Mouse (Mus musculus): ENCODE data around the gene Emsy. TPM values are rescaled to one million over a fixed set of nuclear protein-coding genes. Genes with fewer than 3 reads are reported as not detected.

Gene Emsy
- total and polyA plus RNA-seq, 3 experiments: 19.6 to 25.6 (median 24.0) TPM

DNA sequence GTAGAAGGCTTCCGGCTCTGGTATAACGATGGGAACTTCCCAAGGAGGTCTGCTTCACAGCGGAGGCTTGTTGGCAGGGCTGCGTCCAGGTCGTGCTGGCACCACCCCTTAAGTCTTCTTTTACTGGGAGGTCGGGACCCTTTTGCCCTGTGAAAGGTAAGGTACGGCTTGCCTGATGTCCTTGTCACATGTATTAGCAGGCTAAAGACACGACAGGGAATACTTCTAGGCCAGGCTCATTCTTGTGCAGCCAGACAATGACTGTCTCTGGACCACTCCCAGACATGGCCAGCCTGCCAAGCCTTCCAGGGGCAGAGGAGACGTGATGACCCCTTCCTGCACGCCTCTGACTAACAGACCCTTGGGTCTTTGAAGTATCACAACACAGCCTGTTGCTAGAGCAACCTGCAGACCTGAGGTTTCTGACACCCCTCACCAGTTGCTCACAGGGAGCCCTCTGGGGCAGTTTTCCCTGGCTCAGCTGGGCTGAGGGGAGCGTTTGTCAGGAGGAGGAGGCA is 112.7 kb downstream of the Emsy start:
- WGBS: 60% methylated on average over 11 of the region's 11 CpGs
- Histone ChIP-seq H3K4me3 (no peak overlapping the region), H3K27me3 (ENCODE audit: control insufficient read depth, insufficient read depth, low read length) (no peaks in the 10 kb centered on the region), H3K9ac (ENCODE audit: low read depth, low read length) (no peak overlapping the region), H3K27ac (peak overlapping the region; percentile 77), H3K4me1 (ENCODE audit: control insufficient read depth, insufficient read depth, low read length) (peaks cover 27% of the 10 kb centered on the region), H3K36me3 (ENCODE audit: control insufficient read depth, insufficient read depth, low read length) (no peaks in the 10 kb centered on the region), H3K79me2 (replicated peaks; ENCODE audit: control insufficient read depth, insufficient read depth, low read length) (no peaks in the 10 kb centered on the region)
- DNase-seq: no peak
- TF ChIP-seq CTCF (IDR thresholded peaks at IDR 0.05) (no peak), POLR2A (IDR thresholded peaks at IDR 0.05; ENCODE audit: insufficient read depth, low read depth, low read length) (no peak), EP300 (IDR thresholded peaks at IDR 0.05; ENCODE audit: insufficient read depth, low read depth, low read length) (no peak)
- intact Hi-C loops (cut with DNase I): loop anchor here (2.0 kb wide), 2 partner anchors 21 to 53 kb away; no protein-coding TSS in a partner anchor

DNA sequence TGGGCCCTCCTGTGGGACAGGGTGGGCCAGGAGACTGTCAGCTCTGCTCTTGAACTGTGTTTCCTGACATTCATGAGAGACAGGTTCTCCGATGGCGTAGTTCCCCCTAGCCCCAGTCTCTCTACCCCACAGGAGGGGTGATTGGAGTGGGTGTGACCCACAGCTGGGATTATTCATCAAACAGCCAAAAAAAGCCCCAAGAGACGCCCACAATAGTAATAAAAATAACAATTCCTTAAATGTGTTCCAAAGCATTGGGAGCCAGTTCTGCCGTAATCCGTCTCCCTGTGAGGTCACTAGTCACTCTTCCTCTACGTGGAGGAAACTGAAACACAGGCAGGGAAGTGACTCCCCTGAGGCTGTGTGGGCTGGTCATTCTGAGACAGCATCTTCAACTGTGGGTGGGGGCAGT is 113.8 kb downstream of the Emsy start:
- TF ChIP-seq EP300 (IDR thresholded peaks at IDR 0.05; ENCODE audit: insufficient read depth, low read depth, low read length): no peak; the same call in 1 of the 2 replicates
- TF ChIP-seq CTCF (IDR thresholded peaks at IDR 0.05): no peak
- no peak for TF ChIP-seq POLR2A (IDR thresholded peaks at IDR 0.05; ENCODE audit: insufficient read depth, low read depth, low read length)
- Histone ChIP-seq H3K4me1 (ENCODE audit: control insufficient read depth, insufficient read depth, low read length) (peaks cover 26% of the 10 kb centered on the region), H3K27me3 (ENCODE audit: control insufficient read depth, insufficient read depth, low read length) (no peaks in the 10 kb centered on the region), H3K9ac (ENCODE audit: low read depth, low read length) (no peak overlapping the region), H3K79me2 (replicated peaks; ENCODE audit: control insufficient read depth, insufficient read depth, low read length) (no peaks in the 10 kb centered on the region), H3K4me3 (no peak overlapping the region), H3K27ac (peak overlapping the region; percentile 77), H3K36me3 (ENCODE audit: control insufficient read depth, insufficient read depth, low read length) (no peaks in the 10 kb centered on the region)
- DNase-seq: peak in 1 of 2 experiments; percentile 73
- WGBS: 43% methylated on average over 6 of the region's 6 CpGs
- intact Hi-C loops (cut with DNase I): loop anchor here (2.0 kb wide), 2 partner anchors 20 to 52 kb away; no protein-coding TSS in a partner anchor

DNA sequence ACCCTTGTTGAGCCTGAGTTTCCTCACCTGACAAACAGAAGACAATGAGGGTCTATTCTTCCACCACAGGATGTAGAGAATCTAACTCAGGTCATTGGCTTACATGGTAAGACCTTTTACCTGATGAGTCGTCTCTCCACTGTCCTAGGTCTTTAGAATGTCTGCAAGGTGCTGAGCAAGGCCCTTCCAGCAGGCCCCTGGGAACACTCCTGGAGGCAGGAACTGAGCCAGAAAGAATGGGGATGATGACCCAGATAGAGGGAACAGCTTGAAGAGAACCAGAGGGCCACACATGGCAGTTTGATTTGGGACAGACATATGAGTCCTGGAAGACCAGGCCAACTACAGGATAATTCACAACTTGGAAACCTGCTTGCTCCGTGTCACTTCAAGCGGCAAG is 114.3 kb downstream of the Emsy start:
- no peaks in the 10 kb centered on the region for H3K79me2 ChIP-seq (replicated peaks; ENCODE audit: control insufficient read depth, insufficient read depth, low read length)
- 46% methylated on average over 3 of the region's 3 CpGs for WGBS
- no peak for DNase-seq
- H3K27me3 ChIP-seq (ENCODE audit: control insufficient read depth, insufficient read depth, low read length): no peaks in the 10 kb centered on the region
- no peak overlapping the region for H3K4me3 ChIP-seq
- no peak overlapping the region for H3K9ac ChIP-seq (ENCODE audit: low read depth, low read length)
- TF ChIP-seq POLR2A (IDR thresholded peaks at IDR 0.05; ENCODE audit: insufficient read depth, low read depth, low read length): no peak
- TF ChIP-seq EP300 (IDR thresholded peaks at IDR 0.05; ENCODE audit: insufficient read depth, low read depth, low read length): no peak
- no peak for TF ChIP-seq CTCF (IDR thresholded peaks at IDR 0.05)
- no peaks in the 10 kb centered on the region for H3K36me3 ChIP-seq (ENCODE audit: control insufficient read depth, insufficient read depth, low read length)
- H3K27ac ChIP-seq: peak overlapping the region; percentile 77
- H3K4me1 ChIP-seq (ENCODE audit: control insufficient read depth, insufficient read depth, low read length): peaks cover 27% of the 10 kb centered on the region
- intact Hi-C loops (cut with DNase I): loop anchor here (2.0 kb wide), 2 partner anchors 19 to 51 kb away; no protein-coding TSS in a partner anchor

DNA sequence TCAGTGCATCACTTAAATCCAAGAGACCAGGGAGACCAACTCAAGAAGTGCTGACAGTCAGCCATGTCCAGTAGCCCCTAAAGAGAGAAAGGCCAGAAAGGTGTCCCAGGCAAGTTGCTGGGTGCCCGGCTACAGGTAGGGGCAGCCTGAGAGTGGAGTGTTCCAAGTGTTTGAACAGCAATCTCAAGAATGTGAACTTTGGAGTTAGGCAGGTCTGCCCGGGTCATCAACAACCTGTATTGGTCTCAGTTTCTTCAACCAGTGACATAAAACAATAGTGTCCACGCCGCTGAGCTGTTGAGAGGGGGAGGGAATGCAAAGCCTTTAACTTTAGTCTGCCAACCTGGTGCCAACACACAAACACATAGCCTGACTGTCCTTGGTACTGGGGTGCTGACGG is 115.0 kb downstream of the Emsy start:
- WGBS: 99% methylated on average over 5 of the region's 5 CpGs
- Histone ChIP-seq H3K79me2 (replicated peaks; ENCODE audit: control insufficient read depth, insufficient read depth, low read length) (no peaks in the 10 kb centered on the region), H3K27ac (no peak overlapping the region), H3K9ac (ENCODE audit: low read depth, low read length) (no peak overlapping the region), H3K4me3 (no peak overlapping the region), H3K4me1 (ENCODE audit: control insufficient read depth, insufficient read depth, low read length) (peaks cover 30% of the 10 kb centered on the region), H3K36me3 (ENCODE audit: control insufficient read depth, insufficient read depth, low read length) (no peaks in the 10 kb centered on the region), H3K27me3 (ENCODE audit: control insufficient read depth, insufficient read depth, low read length) (no peaks in the 10 kb centered on the region)
- TF ChIP-seq CTCF (IDR thresholded peaks at IDR 0.05): no peak
- TF ChIP-seq POLR2A (IDR thresholded peaks at IDR 0.05; ENCODE audit: insufficient read depth, low read depth, low read length): no peak
- no peak for TF ChIP-seq EP300 (IDR thresholded peaks at IDR 0.05; ENCODE audit: insufficient read depth, low read depth, low read length)
- no peak for DNase-seq
- intact Hi-C loops (cut with DNase I): no loop called here

DNA sequence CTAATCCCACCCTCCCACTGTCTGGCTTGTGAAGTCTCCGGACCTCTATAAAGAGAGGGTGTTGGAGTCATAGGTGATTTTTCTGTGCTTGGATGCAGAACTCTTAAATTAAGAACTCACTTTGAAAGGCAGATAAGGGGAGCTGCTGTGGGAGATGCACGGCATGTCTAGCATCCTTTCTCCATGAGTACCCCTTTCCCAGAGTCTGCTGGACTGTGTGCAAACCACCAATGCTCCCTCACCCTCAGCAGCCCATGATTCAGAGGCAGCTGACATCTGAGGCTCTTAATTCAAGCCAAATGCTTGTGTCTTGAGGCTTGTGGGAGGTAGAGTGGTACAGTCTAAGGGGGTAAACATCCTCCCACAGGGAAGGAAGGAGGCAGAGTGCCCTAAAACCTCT is 115.7 kb downstream of the Emsy start:
- intact Hi-C loops (cut with DNase I): no loop called here
- H3K79me2 ChIP-seq (replicated peaks; ENCODE audit: control insufficient read depth, insufficient read depth, low read length): no peaks in the 10 kb centered on the region
- DNase-seq: no peak
- no peak overlapping the region for H3K27ac ChIP-seq
- TF ChIP-seq EP300 (IDR thresholded peaks at IDR 0.05; ENCODE audit: insufficient read depth, low read depth, low read length) (no peak), CTCF (IDR thresholded peaks at IDR 0.05) (no peak)
- peaks cover 30% of the 10 kb centered on the region for H3K4me1 ChIP-seq (ENCODE audit: control insufficient read depth, insufficient read depth, low read length)
- 76% methylated on average over 2 of the region's 2 CpGs for WGBS
- H3K27me3 ChIP-seq (ENCODE audit: control insufficient read depth, insufficient read depth, low read length): no peaks in the 10 kb centered on the region
- H3K36me3 ChIP-seq (ENCODE audit: control insufficient read depth, insufficient read depth, low read length): no peaks in the 10 kb centered on the region
- no peak overlapping the region for H3K4me3 ChIP-seq
- H3K9ac ChIP-seq (ENCODE audit: low read depth, low read length): no peak overlapping the region

DNA sequence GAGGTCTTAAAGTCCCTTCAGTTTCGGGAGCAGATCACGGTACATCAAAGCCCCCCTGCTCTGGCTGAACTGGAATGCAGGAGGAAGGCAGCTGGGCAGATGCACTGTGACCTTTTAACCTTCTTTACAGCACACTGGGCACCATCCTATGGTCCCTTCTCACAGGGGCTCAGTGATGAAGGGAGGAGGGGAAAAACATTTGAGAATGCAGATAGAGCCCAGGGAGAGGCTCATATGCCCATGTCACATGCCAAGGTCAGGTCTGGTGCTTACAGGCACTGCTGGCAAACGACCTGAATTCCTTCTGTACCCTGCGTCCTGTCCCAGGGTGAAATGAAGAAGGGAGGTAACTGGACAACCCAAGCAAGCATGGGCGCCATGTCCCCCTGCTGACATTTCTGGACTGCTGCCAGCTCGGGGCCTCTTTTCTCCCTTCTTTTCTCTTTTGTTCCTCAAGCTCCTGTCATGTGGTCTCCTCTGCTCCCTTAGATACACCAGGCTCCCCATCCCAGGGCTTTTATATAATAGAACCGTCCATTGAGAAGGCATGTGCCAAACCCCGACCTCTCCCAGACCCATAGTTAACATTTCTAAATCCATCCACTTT is 118.5 kb downstream of the Emsy start:
- no peak for DNase-seq
- H3K79me2 ChIP-seq (replicated peaks; ENCODE audit: control insufficient read depth, insufficient read depth, low read length): no peaks in the 10 kb centered on the region
- intact Hi-C loops (cut with DNase I): no loop called here

More for the DNA sequence above, 118.5 kb downstream of the Emsy start:
- Histone ChIP-seq H3K9ac (ENCODE audit: low read depth, low read length) (no peak overlapping the region), H3K27me3 (ENCODE audit: control insufficient read depth, insufficient read depth, low read length) (no peaks in the 10 kb centered on the region), H3K27ac (no peak overlapping the region; the same call in none of the 2 replicates), H3K4me1 (ENCODE audit: control insufficient read depth, insufficient read depth, low read length) (peaks cover 16% of the 10 kb centered on the region), H3K4me3 (no peak overlapping the region), H3K36me3 (ENCODE audit: control insufficient read depth, insufficient read depth, low read length) (no peaks in the 10 kb centered on the region)
- 59% methylated on average over 8 of the region's 8 CpGs for whole genome bisulfite sequencing
- TF ChIP-seq POLR2A (IDR thresholded peaks at IDR 0.05; ENCODE audit: insufficient read depth, low read depth, low read length): no peak
- TF ChIP-seq CTCF (IDR thresholded peaks at IDR 0.05): no peak
- TF ChIP-seq EP300 (IDR thresholded peaks at IDR 0.05; ENCODE audit: insufficient read depth, low read depth, low read length): no peak
